Mouse (Mus musculus) cerebellum, adult 2 months (tissue): ENCODE data around the gene Chd3. TPM values are rescaled to one million over a fixed set of nuclear protein-coding genes. Genes with fewer than 3 reads are reported as not detected.
A peak's percentile ranks its signal among the peaks of the same experiment; 100 is the strongest.

Experiments used
- DNase-seq, 2 experiments: peaks; one replicate each; pipeline ENCODE4 v3.0.0; 2021
- H3K27ac ChIP-seq: fragments of 200-500 bp; 2 replicates; pipeline ENCODE4 v1.5.1; 2012; ENCODE audit warnings: low read length, control low read depth, inconsistent platforms; ENCODE audit not compliant: insufficient read depth
- H3K27me3 ChIP-seq: fragments of 200-500 bp; 2 replicates; pipeline ENCODE4 v1.6.1; 2012; ENCODE audit warnings: inconsistent platforms, mild to moderate bottlenecking, low read length, moderate library complexity; ENCODE audit not compliant: control insufficient read depth, insufficient read depth
- H3K4me1 ChIP-seq: fragments of 200-500 bp; 2 replicates; pipeline ENCODE4 v1.6.1; 2011; ENCODE audit warnings: low read length; ENCODE audit not compliant: control insufficient read depth, insufficient read depth
- H3K4me3 ChIP-seq: fragments of 200-500 bp; replicated peaks from 2 replicates; pipeline ENCODE3; 2011; ENCODE audit warnings: mild to moderate bottlenecking, low read depth, low read length, control low read depth; ENCODE audit not compliant: insufficient read depth
- CTCF ChIP-seq: fragments of 200-500 bp; IDR thresholded peaks from 2 replicates; pipeline ENCODE4 v1.5.1; 2011; ENCODE audit warnings: low read depth, mild to moderate bottlenecking, control low read depth, low read length, moderate library complexity, borderline replicate concordance; ENCODE audit not compliant: insufficient read depth
- POLR2A ChIP-seq: fragments of 200-500 bp; IDR thresholded peaks from 2 replicates; pipeline ENCODE4 v1.6.1; 2011; ENCODE audit warnings: low read length, control low read depth, borderline replicate concordance; ENCODE audit not compliant: insufficient read depth
- WGBS: fragments of 180-500 bp; shearing (Covaris S2); methylation state at CpG from one replicate; pipeline ENCODE4 v1.1.7; 2018; 5-methylcytosine and 5-hydroxymethylcytosine counted together
- polyA plus RNA-seq: library from polyadenylated mRNA; depleted of rRNA; stranded (reverse); fragments of >200 nt; gene quantifications from 2 replicates; pipeline ENCODE4 v1.2.3, GENCODE M21; 2012

Gene Chd3
- polyA plus RNA-seq, 1 experiment: 111 TPM

DNA sequence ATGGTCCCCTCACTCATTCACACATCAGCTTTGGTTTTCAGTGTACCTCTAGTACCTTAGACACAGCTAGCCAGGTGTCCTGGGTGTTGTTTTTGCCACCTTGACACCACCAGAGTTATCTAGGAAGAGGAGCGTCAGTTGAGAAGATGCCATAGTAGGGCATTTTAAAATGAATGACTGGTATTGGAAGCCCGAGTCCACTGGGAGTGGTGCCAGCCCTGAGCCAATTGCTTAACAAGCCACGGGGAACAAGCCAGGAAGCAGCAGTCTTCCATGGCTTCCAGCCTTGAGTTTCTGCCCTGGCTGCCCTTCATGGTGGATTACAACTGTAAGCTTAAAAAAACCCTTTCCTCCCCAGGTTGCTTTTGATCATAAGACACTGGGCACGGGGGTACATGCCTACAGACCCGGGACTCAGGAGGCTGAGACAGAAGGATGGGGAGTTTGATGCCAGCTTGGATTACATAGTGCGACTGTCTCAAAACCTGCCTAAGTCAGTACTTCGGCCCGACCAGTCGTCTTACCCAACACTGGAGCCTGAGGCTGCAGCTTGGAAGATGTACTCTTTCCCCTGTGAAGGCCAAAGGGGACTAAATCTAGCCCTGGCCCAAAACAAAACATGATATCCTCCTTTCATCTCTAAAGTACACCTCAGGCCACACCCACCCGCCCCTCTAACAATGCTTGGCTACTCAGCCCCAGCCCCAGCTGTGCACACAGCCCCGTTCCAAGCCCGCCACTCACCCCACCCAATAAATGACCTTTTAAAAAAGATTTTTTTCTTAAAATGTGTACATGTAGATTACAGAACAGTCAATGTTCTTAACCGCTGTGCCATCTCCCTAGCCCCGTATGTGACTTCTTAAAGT lies 20.6 kb upstream of the Chd3 start:
- Histone ChIP-seq H3K4me1 (0 out of 2 replicates have a peak, but pooled peaks cover 4% of the 10 kb centered on the region), H3K4me3 (no peak overlapping the region), H3K27me3 (no peaks in the 10 kb centered on the region), H3K27ac (no peak overlapping the region)
- TF ChIP-seq POLR2A (no peak), CTCF (0 out of 2 replicates have a peak, but pooled peaks have one; percentile 8)
- 30% methylated on average over 14 of the region's 14 CpGs for WGBS
- DNase-seq: peak; percentile 50 to 57

DNA sequence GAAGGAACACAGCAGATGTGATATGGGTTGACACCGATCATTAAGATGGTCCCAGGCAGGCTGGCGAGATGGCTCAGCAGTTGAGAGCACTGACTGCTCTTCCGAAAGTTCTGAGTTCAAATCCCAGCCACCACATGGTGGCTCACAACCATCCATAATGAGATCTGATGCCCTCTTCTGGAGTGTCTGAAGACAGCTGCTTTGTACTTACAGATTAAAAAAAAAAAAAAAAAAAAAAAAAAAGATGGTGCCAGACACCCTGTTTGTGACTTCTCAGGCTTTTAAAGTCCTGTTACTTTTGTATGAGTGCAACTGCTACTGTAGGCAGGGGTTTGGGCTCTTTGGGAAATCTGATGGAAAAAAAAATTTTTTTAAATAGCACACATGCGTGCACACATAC lies 19.5 kb upstream of the Chd3 start:
- Histone ChIP-seq H3K4me1 (0 out of 2 replicates have a peak, but pooled peaks cover 4% of the 10 kb centered on the region), H3K27me3 (no peaks in the 10 kb centered on the region), H3K4me3 (no peak overlapping the region), H3K27ac (no peak overlapping the region)
- no peak for DNase-seq
- 94% methylated on average over 4 of the region's 4 CpGs for WGBS
- TF ChIP-seq CTCF (no peak), POLR2A (no peak)

DNA sequence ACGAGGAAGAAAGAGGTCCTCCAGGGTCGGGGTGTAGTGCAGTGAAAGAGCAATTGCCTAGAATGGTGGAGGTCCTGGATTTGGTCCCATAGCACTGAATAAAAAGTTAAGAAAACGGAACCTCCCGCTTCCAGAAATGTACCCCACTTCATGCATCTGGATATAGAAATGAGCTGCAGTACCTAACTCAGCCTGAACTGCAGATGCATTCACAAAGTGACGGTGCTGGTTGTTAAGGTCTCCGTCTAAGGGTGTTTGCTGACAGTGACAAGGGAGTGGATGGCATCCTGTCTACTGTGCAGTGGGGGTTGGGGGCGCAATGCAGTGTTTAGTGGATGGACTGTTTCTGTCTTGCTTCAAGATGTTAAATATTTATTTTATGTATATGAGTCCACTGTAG lies 17.6 kb upstream of the Chd3 start:
- Histone ChIP-seq H3K27ac (no peak overlapping the region), H3K27me3 (no peaks in the 10 kb centered on the region), H3K4me1 (peaks cover 12% of the 10 kb centered on the region), H3K4me3 (no peak overlapping the region)
- TF ChIP-seq POLR2A (no peak), CTCF (no peak)
- 83% methylated on average over 7 of the region's 7 CpGs for WGBS
- DNase-seq: no peak

DNA sequence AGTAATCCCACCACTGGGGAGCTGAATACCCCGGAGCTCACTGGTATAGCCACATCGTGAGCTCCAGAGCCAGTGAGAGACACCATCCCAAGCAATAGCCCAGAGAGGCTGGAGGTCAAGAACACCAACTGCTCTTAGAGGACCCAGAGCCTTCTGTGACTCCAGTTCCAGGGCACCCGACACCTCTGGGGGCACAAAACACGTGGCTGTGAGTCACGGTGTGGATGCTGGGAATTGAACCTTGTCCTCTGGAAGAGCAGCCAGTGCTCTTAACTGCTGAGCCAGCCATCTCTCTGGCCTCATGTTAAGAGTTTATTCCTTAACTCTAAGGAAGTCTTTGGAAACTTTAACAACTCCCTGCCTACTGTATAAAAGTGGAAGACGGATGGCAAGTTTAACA lies 15.8 kb upstream of the Chd3 start:
- Histone ChIP-seq H3K27ac (no peak overlapping the region), H3K4me1 (peaks cover 18% of the 10 kb centered on the region), H3K4me3 (no peak overlapping the region), H3K27me3 (no peaks in the 10 kb centered on the region)
- WGBS: 82% methylated on average over 6 of the region's 6 CpGs
- no peak for DNase-seq
- no peak for TF ChIP-seq POLR2A
- TF ChIP-seq CTCF: no peak

DNA sequence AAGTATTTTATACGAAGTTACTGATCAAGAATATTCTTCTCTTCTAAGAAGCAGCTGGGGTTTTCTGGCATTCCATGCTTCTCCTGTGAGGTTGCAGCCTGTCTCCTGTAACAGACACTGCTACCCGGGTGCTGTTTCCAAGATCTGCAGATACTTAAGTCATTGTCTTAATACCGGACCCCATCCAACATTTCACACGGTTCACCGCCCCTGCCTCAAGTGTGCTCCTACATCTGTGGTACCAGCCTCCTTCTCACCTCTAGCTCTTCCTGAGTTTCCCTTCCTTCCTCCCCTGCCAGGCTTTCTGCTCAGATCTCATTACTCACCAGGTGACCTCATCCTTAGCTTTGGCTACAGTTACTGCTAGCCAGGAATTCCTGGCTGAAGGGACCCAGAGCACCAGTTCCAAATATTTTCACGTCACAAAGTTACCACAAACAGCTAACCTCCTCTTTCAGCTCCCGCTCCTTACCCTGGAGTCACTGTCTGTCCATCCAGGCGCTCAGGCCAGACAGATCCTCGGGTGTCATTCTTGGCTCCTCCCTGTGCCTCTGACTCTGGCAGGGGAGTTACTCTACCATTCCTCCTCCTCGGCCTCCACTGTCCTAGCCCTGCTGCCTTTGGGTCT lies 13.4 kb upstream of the Chd3 start:
- H3K4me1 ChIP-seq: peaks cover 15% of the 10 kb centered on the region
- WGBS: 15% methylated on average over 10 of the region's 10 CpGs
- no peaks in the 10 kb centered on the region for H3K27me3 ChIP-seq
- no peak overlapping the region for H3K27ac ChIP-seq
- TF ChIP-seq POLR2A (no peak), CTCF (no peak)
- peak; percentile 33 to 70 for DNase-seq
- H3K4me3 ChIP-seq: no peak overlapping the region

DNA sequence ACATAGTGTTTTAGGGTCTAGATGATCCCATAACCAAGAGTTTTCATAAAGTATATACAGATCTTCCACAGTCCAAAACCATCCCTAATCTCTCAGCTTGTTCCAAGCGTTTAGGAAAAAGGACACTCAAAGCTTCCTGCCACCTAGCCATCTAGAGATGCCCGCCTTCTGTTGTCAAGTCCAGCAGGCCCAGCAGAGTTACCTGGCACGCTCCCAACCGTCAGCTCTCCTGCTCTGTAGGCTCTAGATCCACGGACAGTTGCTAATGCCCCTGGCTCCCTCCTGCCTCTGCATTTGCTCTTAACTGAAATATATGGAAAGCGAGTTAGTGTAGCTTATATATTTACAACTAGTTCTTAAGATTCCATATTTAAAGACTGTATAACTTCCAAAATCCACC lies 12.2 kb upstream of the Chd3 start:
- peak; percentile 69 to 80 for DNase-seq
- Histone ChIP-seq H3K4me3 (no peak overlapping the region), H3K27ac (no peak overlapping the region), H3K27me3 (no peaks in the 10 kb centered on the region), H3K4me1 (peaks cover 15% of the 10 kb centered on the region)
- 12% methylated on average over 6 of the region's 6 CpGs for WGBS
- no peak for TF ChIP-seq CTCF
- no peak for TF ChIP-seq POLR2A

DNA sequence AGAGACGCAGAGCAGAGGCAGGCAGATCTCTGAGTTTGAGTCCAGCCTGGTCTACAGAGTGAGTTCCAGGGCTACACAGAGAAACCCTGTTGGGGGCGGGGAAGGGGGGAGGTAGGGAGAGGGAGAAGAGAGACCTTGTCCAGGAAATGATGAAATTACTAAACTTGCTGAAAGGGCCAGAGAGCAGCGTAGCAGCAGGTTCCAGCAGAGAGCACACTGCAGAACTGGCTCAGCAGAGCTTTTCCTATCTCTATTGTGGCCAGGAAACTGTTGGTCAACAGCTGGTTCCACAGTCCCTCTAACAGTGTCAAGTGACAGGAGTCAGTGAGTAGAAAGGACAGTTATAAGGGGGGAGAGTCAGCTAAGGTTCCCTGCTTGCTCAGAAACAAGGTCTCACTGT lies 10.4 kb upstream of the Chd3 start:
- WGBS: 91% methylated on average over 3 of the region's 3 CpGs
- H3K4me3 ChIP-seq: no peak overlapping the region
- TF ChIP-seq POLR2A (no peak), CTCF (no peak)
- no peak overlapping the region for H3K27ac ChIP-seq
- H3K27me3 ChIP-seq: no peaks in the 10 kb centered on the region
- no peak for DNase-seq
- H3K4me1 ChIP-seq: peaks cover 15% of the 10 kb centered on the region

DNA sequence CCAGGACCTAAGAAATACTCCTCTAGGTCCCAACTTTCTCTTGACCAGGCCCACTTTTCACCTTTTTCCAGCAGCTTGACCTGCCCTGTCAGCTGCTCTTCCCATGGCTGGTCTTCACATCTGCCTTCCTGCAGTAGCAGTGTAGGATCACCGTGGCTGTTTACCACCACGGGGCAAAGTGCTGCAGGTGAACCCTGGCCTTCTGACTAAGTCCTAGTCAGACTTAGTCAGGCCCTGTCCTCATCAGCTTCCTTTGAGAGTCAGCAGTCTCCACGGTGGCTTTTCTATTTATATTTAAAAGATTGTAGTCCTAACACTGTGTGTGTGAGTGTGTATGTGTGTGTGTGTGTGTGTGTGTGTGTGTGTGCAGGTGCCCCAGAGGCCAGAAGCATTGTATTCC lies 8.6 kb upstream of the Chd3 start:
- no peak overlapping the region for H3K4me3 ChIP-seq
- DNase-seq: no peak
- WGBS: 84% methylated on average over 3 of the region's 3 CpGs
- no peak for TF ChIP-seq POLR2A
- TF ChIP-seq CTCF: no peak
- H3K27me3 ChIP-seq: no peaks in the 10 kb centered on the region
- H3K27ac ChIP-seq: no peak overlapping the region
- peaks cover 19% of the 10 kb centered on the region for H3K4me1 ChIP-seq
